Mouse (Mus musculus) small intestine, adult 2 months (tissue): Measurements from ENCODE around the gene Galnt6. TPM values are rescaled to one million over a fixed set of nuclear protein-coding genes. Genes with fewer than 3 reads are reported as not detected.
A peak's percentile ranks its signal among the peaks of the same experiment; 100 is the strongest.

Source experiments
- H3K27ac ChIP-seq: fragments of 200-500 bp; 2 replicates; pipeline ENCODE4 v1.5.1; 2012; ENCODE audit warnings: low read depth, low read length, control low read depth, inconsistent platforms; ENCODE audit not compliant: insufficient read depth
- H3K27me3 ChIP-seq: fragments of 200-500 bp; 2 replicates; pipeline ENCODE4 v1.6.1; 2012; ENCODE audit warnings: mild to moderate bottlenecking, moderate library complexity, low read length, inconsistent platforms; ENCODE audit not compliant: control insufficient read depth, insufficient read depth
- H3K36me3 ChIP-seq: fragments of 200-500 bp; 2 replicates; pipeline ENCODE4 v1.6.1; 2012; ENCODE audit warnings: mild to moderate bottlenecking, low read length, control low read depth, inconsistent platforms; ENCODE audit not compliant: control insufficient read depth, insufficient read depth
- H3K4me1 ChIP-seq: fragments of 200-500 bp; 2 replicates; pipeline ENCODE4 v1.6.1; 2012; ENCODE audit warnings: low read length, inconsistent platforms, mixed read lengths; ENCODE audit not compliant: control insufficient read depth, insufficient read depth, insufficient read length
- H3K4me3 ChIP-seq: fragments of 200-500 bp; 2 replicates; pipeline ENCODE4 v1.5.1; 2012; ENCODE audit warnings: low read depth, mild to moderate bottlenecking, control low read depth, inconsistent platforms, low read length, moderate library complexity
- CTCF ChIP-seq: fragments of 200-500 bp; IDR thresholded peaks from 2 replicates; pipeline ENCODE4 v1.5.1; 2012; ENCODE audit warnings: low read depth, mild to moderate bottlenecking, control low read depth, inconsistent platforms, low read length, moderate library complexity, mixed read lengths; ENCODE audit not compliant: insufficient replicate concordance, insufficient read length; ENCODE audit errors: extremely low read depth
- POLR2A ChIP-seq: fragments of 200-500 bp; IDR thresholded peaks from 2 replicates; pipeline ENCODE4 v1.6.1; 2012; ENCODE audit warnings: low read depth, mild to moderate bottlenecking, control low read depth, inconsistent platforms, low read length, moderate library complexity
- WGBS: fragments of 180-500 bp; shearing (Covaris S2); methylation state at CpG from one replicate; pipeline ENCODE4 v1.1.7; 2018; 5-methylcytosine and 5-hydroxymethylcytosine counted together
- polyA plus RNA-seq: library from polyadenylated mRNA; depleted of rRNA; stranded (reverse); fragments of >200 nt; gene quantifications from 2 replicates; pipeline ENCODE4 v1.2.3, GENCODE M21; 2012

Gene Galnt6
- polyA plus RNA-seq, 1 experiment, result 73.0 TPM

DNA sequence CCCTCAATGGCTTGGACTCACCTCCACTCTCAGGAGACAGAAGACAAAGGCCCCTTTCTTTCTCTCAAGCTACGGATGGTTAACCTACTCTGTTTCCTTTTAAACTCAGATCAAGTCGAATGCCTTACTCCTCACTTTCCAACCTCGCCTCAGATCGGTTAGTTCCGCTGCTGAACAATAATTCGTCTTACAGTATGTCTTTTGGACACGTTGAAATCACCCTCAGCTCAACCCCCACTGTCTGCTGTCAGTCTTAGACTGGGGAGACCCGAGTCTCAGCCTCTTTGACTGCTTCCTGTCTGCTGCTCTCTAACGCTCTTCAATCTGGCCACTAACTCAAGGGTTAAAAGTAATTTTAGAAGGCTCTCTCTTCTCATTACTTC lies 31.9 kb upstream of the Galnt6 start:
- H3K27ac ChIP-seq, result no peak overlapping the region

GRCm38 (mm10) chr15:100759286-100759685 lies 30.1 kb upstream of the Galnt6 start:
- Histone ChIP-seq H3K4me3 (no peak overlapping the region), H3K27ac (no peak overlapping the region), H3K4me1 (peaks cover 11% of the 10 kb centered on the region; the same call in 1 of the 2 replicates), H3K27me3 (peaks cover 14% of the 10 kb centered on the region), H3K36me3 (no peaks in the 10 kb centered on the region)
- WGBS, result 87% methylated on average over 10 of the region's 10 CpGs
- TF ChIP-seq POLR2A (no peak), CTCF (no peak)

More for the DNA sequence above, 31.9 kb upstream of the Galnt6 start:
- Histone ChIP-seq H3K36me3 (no peaks in the 10 kb centered on the region), H3K4me3 (no peak overlapping the region), H3K27me3 (peaks cover 24% of the 10 kb centered on the region), H3K4me1 (peaks cover 9% of the 10 kb centered on the region; the same call in 1 of the 2 replicates)
- TF ChIP-seq POLR2A, result no peak
- no peak for TF ChIP-seq CTCF
- 8% methylated on average over 9 of the region's 9 CpGs for WGBS

GRCm38 (mm10) chr15:100757527-100757978 lies 28.4 kb upstream of the Galnt6 start:
- Histone ChIP-seq H3K27me3 (peaks cover 8% of the 10 kb centered on the region), H3K4me3 (0 out of 2 replicates have a peak overlapping the region, but pooled peaks have one; percentile 0), H3K27ac (no peak overlapping the region), H3K36me3 (no peaks in the 10 kb centered on the region), H3K4me1 (peaks cover 11% of the 10 kb centered on the region; the same call in 1 of the 2 replicates)
- TF ChIP-seq POLR2A, result no peak
- peak; percentile 85; the same call in 1 of the 2 replicates for TF ChIP-seq CTCF
- 2% methylated on average over 7 of the region's 7 CpGs for WGBS

GRCm38 (mm10) chr15:100755881-100756624 lies 26.9 kb upstream of the Galnt6 start:
- H3K4me3 ChIP-seq, result no peak overlapping the region
- H3K36me3 ChIP-seq, result no peaks in the 10 kb centered on the region
- WGBS, result 14% methylated on average over 3 of the region's 3 CpGs
- 0 out of 2 replicates have a peak overlapping the region, but pooled peaks have one; percentile 85 for H3K27ac ChIP-seq
- H3K4me1 ChIP-seq, result peaks cover 7% of the 10 kb centered on the region; the same call in 1 of the 2 replicates
- H3K27me3 ChIP-seq, result no peaks in the 10 kb centered on the region
- no peak for TF ChIP-seq CTCF
- no peak for TF ChIP-seq POLR2A

DNA sequence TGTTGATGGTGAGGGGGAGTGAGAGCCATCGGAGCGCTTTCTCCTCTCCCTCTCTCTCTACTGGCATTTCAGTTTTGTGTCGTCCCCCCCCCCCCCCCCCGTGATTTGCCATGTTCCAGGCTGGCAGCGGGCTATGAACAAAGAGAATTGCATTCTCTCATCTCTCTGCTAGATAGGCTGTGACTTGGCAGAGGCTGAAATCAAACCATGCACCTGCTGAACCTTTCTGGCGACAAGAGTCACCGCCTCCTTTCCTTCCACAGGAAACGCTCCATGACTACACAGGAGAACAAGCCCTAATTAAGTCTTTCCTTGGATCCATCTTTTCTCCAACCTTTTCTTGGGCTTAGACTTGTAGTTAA lies 26.3 kb upstream of the Galnt6 start:
- H3K27ac ChIP-seq, result peak overlapping the region; percentile 85; the same call in 1 of the 2 replicates
- 0 out of 2 replicates have a peak overlapping the region, but pooled peaks have one; percentile 25 for H3K4me3 ChIP-seq
- WGBS, result 9% methylated on average over 6 of the region's 8 CpGs

DNA sequence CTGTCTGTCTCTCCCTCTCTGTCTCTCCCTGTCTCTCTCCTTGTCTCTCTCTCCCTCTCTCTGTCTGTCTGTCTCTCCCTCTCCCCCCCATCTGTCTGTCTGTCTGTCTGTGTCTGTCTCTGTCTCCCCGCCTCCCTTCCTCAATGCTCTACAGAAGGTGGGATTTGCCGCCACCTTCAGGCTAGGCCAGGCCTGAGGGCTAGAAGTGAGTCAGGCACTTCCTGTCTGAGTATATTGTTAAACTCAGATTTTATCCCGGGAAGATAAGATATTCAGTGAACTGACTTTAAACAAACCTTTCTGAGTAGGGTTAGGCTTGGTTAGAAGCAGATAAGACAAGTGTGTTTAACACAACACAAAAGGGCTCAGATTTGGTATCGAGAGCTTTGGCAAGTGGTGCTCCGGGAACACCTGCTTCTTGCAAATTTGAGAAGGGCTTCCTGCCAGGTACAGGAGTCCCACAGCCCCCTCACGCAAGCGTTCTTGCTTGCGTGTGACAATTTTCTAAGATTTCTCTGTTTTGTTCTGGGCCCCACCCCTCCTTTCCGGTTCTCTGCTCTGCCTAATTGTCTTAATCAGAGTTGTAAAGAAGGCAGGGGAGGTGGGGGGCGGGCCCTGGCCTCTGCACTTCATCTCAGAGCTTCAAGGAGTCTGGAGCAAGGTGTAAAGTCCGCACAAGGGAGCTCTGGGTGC lies 25.8 kb upstream of the Galnt6 start:
- Histone ChIP-seq H3K27me3 (no peaks in the 10 kb centered on the region), H3K4me3 (peak overlapping the region; percentile 25; the same call in 1 of the 2 replicates), H3K27ac (peak overlapping the region; percentile 85), H3K36me3 (no peaks in the 10 kb centered on the region), H3K4me1 (peaks cover 9% of the 10 kb centered on the region; the same call in 1 of the 2 replicates)
- TF ChIP-seq POLR2A (no peak), CTCF (peak; percentile 68; the same call in 1 of the 2 replicates)
- WGBS, result under 1% methylated on average over 11 of the region's 11 CpGs

More for the DNA sequence above, 26.3 kb upstream of the Galnt6 start:
- TF ChIP-seq POLR2A (no peak), CTCF (no peak)
- H3K4me1 ChIP-seq, result peaks cover 5% of the 10 kb centered on the region; the same call in 1 of the 2 replicates
- no peaks in the 10 kb centered on the region for H3K36me3 ChIP-seq
- H3K27me3 ChIP-seq, result no peaks in the 10 kb centered on the region
